Mouse (Mus musculus) ovary, postnatal 36 days (tissue): Measurements from ENCODE around the gene Abcg4.

ENCODE experiments used
- DNase-seq: peaks from one replicate; pipeline ENCODE4 v3.0.0; 2022; ENCODE audit warnings: low spot score, mixed read lengths

The Abcg4 gene

GRCm38 (mm10) chr9:44238501-44239190, 49.8 kb downstream of the Abcg4 start:
- no peak for DNase-seq

GRCm38 (mm10) chr9:44237128-44237527, 51.3 kb downstream of the Abcg4 start:
- DNase-seq, result no peak

GRCm38 (mm10) chr9:44236601-44237000, 51.8 kb downstream of the Abcg4 start:
- no peak for DNase-seq

GRCm38 (mm10) chr9:44234479-44235427, 53.7 kb downstream of the Abcg4 start:
- DNase-seq, result peak; percentile 58

GRCm38 (mm10) chr9:44233802-44234478, 54.5 kb downstream of the Abcg4 start, which contains the start of gene Cbl:
Gene Cbl (minus strand): TSS chr9:44234049.
- peak; percentile 99 for DNase-seq

GRCm38 (mm10) chr9:44233021-44233801, 55.2 kb downstream of the Abcg4 start:
- DNase-seq, result no peak

- no peak for DNase-seq
These were observed 56.8 kb downstream of the Abcg4 start for GRCm38 (mm10) chr9:44231609-44232008.

GRCm38 (mm10) chr9:44225993-44226392, 62.4 kb downstream of the Abcg4 start:
- DNase-seq, result no peak
